Mouse (Mus musculus) neural tube, embryonic 15.5 days (tissue): ENCODE measurements at regions not wholly inside any gene's neighbourhood (a gene's known extent, or its start where the extent isn't known, plus 50 kb on each side); places are given as distances from the start of the nearest gene placed in this dataset.

Experiments
- ATAC-seq: fragments of 200-750 bp; cut with Nextera tagmentation; 2 replicates; pipeline ENCODE4 v1.8.0; 2017; ENCODE audit warnings: mild to moderate bottlenecking, moderate TSS enrichment, moderate library complexity; ENCODE audit not compliant: low FRiP score
- H3K27ac ChIP-seq: fragments of 300-500 bp; sonication (generic); replicated peaks from 2 replicates; pipeline ENCODE4 v1.5.1; 2015; ENCODE audit warnings: mild to moderate bottlenecking, inconsistent platforms
- H3K27me3 ChIP-seq: fragments of 300-500 bp; sonication (generic); replicated peaks from 2 replicates; pipeline ENCODE4 v1.6.1; 2015; ENCODE audit warnings: inconsistent platforms
- H3K36me3 ChIP-seq: fragments of 300-500 bp; sonication (generic); 2 replicates; pipeline ENCODE4 v1.6.1; 2015; ENCODE audit warnings: inconsistent platforms
- H3K4me1 ChIP-seq: fragments of 300-500 bp; sonication (generic); 2 replicates; pipeline ENCODE4 v1.6.1; 2015; ENCODE audit warnings: inconsistent platforms
- H3K4me2 ChIP-seq: fragments of 300-500 bp; sonication (generic); 2 replicates; pipeline ENCODE4 v1.6.1; 2015; ENCODE audit warnings: inconsistent platforms, mild to moderate bottlenecking, moderate library complexity
- H3K4me3 ChIP-seq: fragments of 300-500 bp; sonication (generic); replicated peaks from 2 replicates; pipeline ENCODE4 v1.5.1; 2015; ENCODE audit warnings: mild to moderate bottlenecking, inconsistent platforms
- H3K9ac ChIP-seq: fragments of 300-500 bp; sonication (generic); replicated peaks from 2 replicates; pipeline ENCODE4 v1.6.1; 2015; ENCODE audit warnings: mild to moderate bottlenecking, inconsistent platforms
- H3K9me3 ChIP-seq: fragments of 300-500 bp; sonication (generic); replicated peaks from 2 replicates; pipeline ENCODE4 v1.6.1; 2016; ENCODE audit warnings: inconsistent platforms
- WGBS: fragments of 180-500 bp; shearing (Covaris S2); methylation state at CpG from one replicate; pipeline ENCODE4 v1.1.7; 2015; ENCODE audit warnings: mixed read lengths; 5-methylcytosine and 5-hydroxymethylcytosine counted together

GRCm38 (mm10) chr15:10814709-10815108, 100.3 kb upstream of the Rai14 start:
- Histone ChIP-seq H3K27ac (no peak overlapping the region), H3K9me3 (no peaks in the 10 kb centered on the region), H3K9ac (no peak overlapping the region), H3K4me3 (no peak overlapping the region), H3K36me3 (no peaks in the 10 kb centered on the region), H3K27me3 (no peaks in the 10 kb centered on the region), H3K4me1 (no peaks in the 10 kb centered on the region), H3K4me2 (no peak overlapping the region)
- ATAC-seq: no peak
- 68% methylated on average over 7 of the region's 7 CpGs for WGBS

- H3K4me3 ChIP-seq: no peak overlapping the region
- no peak overlapping the region for H3K4me2 ChIP-seq
- H3K36me3 ChIP-seq: no peaks in the 10 kb centered on the region
- no peak for ATAC-seq
- no peaks in the 10 kb centered on the region for H3K4me1 ChIP-seq
- H3K9ac ChIP-seq: no peak overlapping the region
- no peak overlapping the region for H3K27ac ChIP-seq
- H3K27me3 ChIP-seq: no peaks in the 10 kb centered on the region
- H3K9me3 ChIP-seq: no peaks in the 10 kb centered on the region
- WGBS: 84% methylated on average over 3 of the region's 3 CpGs
Observed at GRCm38 (mm10) chr15:10816213-10816621, 101.8 kb upstream of the Rai14 start.

GRCm38 (mm10) chr15:10818216-10818615, 103.8 kb upstream of the Rai14 start:
- H3K9ac ChIP-seq: no peak overlapping the region
- 70% methylated on average over 6 of the region's 6 CpGs for WGBS

GRCm38 (mm10) chr15:10818706-10819105, 104.3 kb upstream of the Rai14 start:
- Histone ChIP-seq H3K9me3 (no peaks in the 10 kb centered on the region), H3K4me1 (peaks cover 2% of the 10 kb centered on the region; the same call in 1 of the 2 replicates), H3K4me2 (no peak overlapping the region), H3K27ac (no peak overlapping the region), H3K27me3 (no peaks in the 10 kb centered on the region), H3K36me3 (no peaks in the 10 kb centered on the region), H3K4me3 (no peak overlapping the region), H3K9ac (no peak overlapping the region)
- WGBS: 95% methylated on average over 1 of the region's 1 CpGs
- ATAC-seq: no peak

More at GRCm38 (mm10) chr15:10818216-10818615, 103.8 kb upstream of the Rai14 start:
- Histone ChIP-seq H3K27me3 (no peaks in the 10 kb centered on the region), H3K4me1 (no peaks in the 10 kb centered on the region), H3K36me3 (no peaks in the 10 kb centered on the region), H3K9me3 (no peaks in the 10 kb centered on the region), H3K4me3 (no peak overlapping the region), H3K4me2 (no peak overlapping the region), H3K27ac (no peak overlapping the region)
- no peak for ATAC-seq

GRCm38 (mm10) chr15:10823933-10824332, 109.5 kb upstream of the Rai14 start:
- no peak overlapping the region for H3K9ac ChIP-seq
- no peaks in the 10 kb centered on the region for H3K27me3 ChIP-seq
- H3K4me3 ChIP-seq: no peak overlapping the region
- H3K4me1 ChIP-seq: peaks cover 3% of the 10 kb centered on the region; the same call in 1 of the 2 replicates
- no peak for ATAC-seq
- no peak overlapping the region for H3K27ac ChIP-seq
- no peaks in the 10 kb centered on the region for H3K9me3 ChIP-seq
- WGBS: 59% methylated on average over 5 of the region's 5 CpGs
- no peaks in the 10 kb centered on the region for H3K36me3 ChIP-seq
- no peak overlapping the region for H3K4me2 ChIP-seq

GRCm38 (mm10) chr15:10829588-10829987, 115.2 kb upstream of the Rai14 start:
- H3K4me1 ChIP-seq: no peaks in the 10 kb centered on the region
- H3K9me3 ChIP-seq: no peaks in the 10 kb centered on the region
- no peak overlapping the region for H3K4me2 ChIP-seq
- H3K9ac ChIP-seq: no peak overlapping the region
- H3K4me3 ChIP-seq: no peak overlapping the region
- no peak for ATAC-seq
- H3K27me3 ChIP-seq: no peaks in the 10 kb centered on the region
- no peaks in the 10 kb centered on the region for H3K36me3 ChIP-seq
- 82% methylated on average over 5 of the region's 5 CpGs for WGBS
- no peak overlapping the region for H3K27ac ChIP-seq

- Histone ChIP-seq H3K9me3 (no peaks in the 10 kb centered on the region), H3K9ac (no peak overlapping the region), H3K4me1 (no peaks in the 10 kb centered on the region)
Observed at GRCm38 (mm10) chr15:10830478-10830877, 116.1 kb upstream of the Rai14 start.

GRCm38 (mm10) chr15:10831106-10831505, 116.7 kb upstream of the Rai14 start:
- no peak for ATAC-seq
- no peak overlapping the region for H3K4me3 ChIP-seq
- no peak overlapping the region for H3K4me2 ChIP-seq
- H3K9ac ChIP-seq: no peak overlapping the region
- 68% methylated on average over 5 of the region's 5 CpGs for WGBS
- H3K36me3 ChIP-seq: no peaks in the 10 kb centered on the region
- H3K4me1 ChIP-seq: no peaks in the 10 kb centered on the region
- H3K27ac ChIP-seq: no peak overlapping the region
- no peaks in the 10 kb centered on the region for H3K27me3 ChIP-seq
- H3K9me3 ChIP-seq: no peaks in the 10 kb centered on the region

More at GRCm38 (mm10) chr15:10830478-10830877, 116.1 kb upstream of the Rai14 start:
- H3K27me3 ChIP-seq: no peaks in the 10 kb centered on the region
- H3K36me3 ChIP-seq: no peaks in the 10 kb centered on the region
- H3K4me2 ChIP-seq: no peak overlapping the region
- H3K27ac ChIP-seq: no peak overlapping the region
- ATAC-seq: no peak
- 91% methylated on average over 5 of the region's 5 CpGs for WGBS
- no peak overlapping the region for H3K4me3 ChIP-seq

- Histone ChIP-seq H3K27ac (no peak overlapping the region), H3K4me2 (no peak overlapping the region), H3K4me3 (no peak overlapping the region), H3K27me3 (no peaks in the 10 kb centered on the region), H3K4me1 (no peaks in the 10 kb centered on the region), H3K9ac (no peak overlapping the region), H3K36me3 (no peaks in the 10 kb centered on the region), H3K9me3 (no peaks in the 10 kb centered on the region)
- whole genome bisulfite sequencing: 68% methylated on average over 1 of the region's 1 CpGs
- ATAC-seq: no peak
Observed at GRCm38 (mm10) chr15:10832331-10832730, 117.9 kb upstream of the Rai14 start.

GRCm38 (mm10) chr15:10833866-10834571, 118.1 kb upstream of the C1qtnf3 start:
- Histone ChIP-seq H3K4me1 (no peaks in the 10 kb centered on the region), H3K4me3 (no peak overlapping the region), H3K27me3 (no peaks in the 10 kb centered on the region), H3K36me3 (no peaks in the 10 kb centered on the region), H3K9ac (no peak overlapping the region), H3K9me3 (no peaks in the 10 kb centered on the region), H3K27ac (no peak overlapping the region), H3K4me2 (no peak overlapping the region)
- no peak for ATAC-seq
- WGBS: 83% methylated on average over 7 of the region's 7 CpGs

- Histone ChIP-seq H3K36me3 (no peaks in the 10 kb centered on the region), H3K9me3 (no peaks in the 10 kb centered on the region), H3K4me3 (no peak overlapping the region), H3K4me1 (no peaks in the 10 kb centered on the region), H3K9ac (no peak overlapping the region), H3K27ac (no peak overlapping the region), H3K27me3 (no peaks in the 10 kb centered on the region), H3K4me2 (no peak overlapping the region)
- 97% methylated on average over 1 of the region's 1 CpGs for WGBS
- ATAC-seq: no peak
Observed at GRCm38 (mm10) chr15:10838584-10839288, 113.4 kb upstream of the C1qtnf3 start.

- Histone ChIP-seq H3K27ac (no peak overlapping the region), H3K4me1 (no peaks in the 10 kb centered on the region), H3K9ac (no peak overlapping the region), H3K36me3 (no peaks in the 10 kb centered on the region), H3K4me3 (no peak overlapping the region), H3K27me3 (no peaks in the 10 kb centered on the region), H3K4me2 (no peak overlapping the region), H3K9me3 (no peaks in the 10 kb centered on the region)
- no peak for ATAC-seq
- WGBS: 77% methylated on average over 4 of the region's 4 CpGs
Observed at GRCm38 (mm10) chr15:10840621-10841034, 111.5 kb upstream of the C1qtnf3 start.
